Mouse (Mus musculus) liver, postnatal 0 days (tissue): ENCODE measurements around the gene Tmem235.

Experiments used
- CTCF ChIP-seq: sonication (generic); IDR thresholded peaks from 2 replicates; pipeline ENCODE4 v1.5.1; 2016; ENCODE audit warnings: antibody characterized with exemption, low read depth
- EP300 ChIP-seq: IDR thresholded peaks from 2 replicates; pipeline ENCODE4 v1.6.1; 2016; ENCODE audit warnings: antibody characterized with exemption, low read depth, mild to moderate bottlenecking

- TF ChIP-seq CTCF (no peak), EP300 (no peak)
Measured at GRCm38 (mm10) chr11:117880977-117881358, 20.4 kb downstream of the Tmem235 start.
